Mouse (Mus musculus) ES-Bruce4 (cell line): ENCODE results near the gene Proser3. TPM values are rescaled to one million over a fixed set of nuclear protein-coding genes. Genes with fewer than 3 reads are reported as not detected.
A peak's percentile ranks its signal among the peaks of the same experiment; 100 is the strongest.

Source experiments
- H3K27ac ChIP-seq: 2 replicates; pipeline ENCODE4 v1.5.1; 2012; ENCODE audit warnings: low read length, inconsistent platforms; ENCODE audit not compliant: insufficient read depth
- H3K27me3 ChIP-seq: 2 replicates; pipeline ENCODE4 v1.6.1; 2012; ENCODE audit warnings: mild to moderate bottlenecking, low read length, inconsistent platforms; ENCODE audit not compliant: control insufficient read depth, poor library complexity, insufficient read depth, severe bottlenecking
- H3K36me3 ChIP-seq: 2 replicates; pipeline ENCODE4 v1.6.1; 2012; ENCODE audit warnings: inconsistent platforms, mild to moderate bottlenecking, low read length, moderate library complexity; ENCODE audit not compliant: control insufficient read depth, poor library complexity, insufficient read depth, severe bottlenecking
- H3K4me1 ChIP-seq: one replicate; pipeline ENCODE4 v1.8.1; 2011; ENCODE audit warnings: low read length; ENCODE audit not compliant: control insufficient read depth, insufficient read depth
- H3K4me3 ChIP-seq: 2 replicates; pipeline ENCODE4 v1.5.1; 2011; ENCODE audit warnings: low read depth, mild to moderate bottlenecking, low read length
- H3K9ac ChIP-seq: 2 replicates; pipeline ENCODE4 v1.6.1; 2012; ENCODE audit warnings: low read depth, mild to moderate bottlenecking, inconsistent platforms; ENCODE audit not compliant: poor library complexity, severe bottlenecking
- H3K9me3 ChIP-seq: replicated peaks from 2 replicates; pipeline ENCODE4 v1.6.1; 2012; ENCODE audit warnings: mild to moderate bottlenecking, low read length, inconsistent platforms; ENCODE audit not compliant: control insufficient read depth, poor library complexity, insufficient read depth, severe bottlenecking
- CTCF ChIP-seq: IDR thresholded peaks from one replicate; pipeline ENCODE4 v1.8.1; 2011; ENCODE audit warnings: low read depth, low read length
- EP300 ChIP-seq: IDR thresholded peaks from 2 replicates; pipeline ENCODE4 v1.6.1; 2011; ENCODE audit warnings: low read depth, low read length; ENCODE audit not compliant: insufficient read depth
- POLR2A ChIP-seq: IDR thresholded peaks from one replicate; pipeline ENCODE4 v1.8.1; 2011; ENCODE audit warnings: low read length; ENCODE audit not compliant: insufficient read depth
- polyA plus RNA-seq: library from polyadenylated mRNA; stranded (reverse); fragments of >200 nt; gene quantifications from 2 replicates; pipeline ENCODE4 v1.2.4, GENCODE M21; 2011; ENCODE audit warnings: low read depth; ENCODE audit not compliant: missing spikeins, insufficient read depth, insufficient read length

Proser3 gene
- polyA plus RNA-seq, 1 experiment = 17.3 TPM

DNA sequence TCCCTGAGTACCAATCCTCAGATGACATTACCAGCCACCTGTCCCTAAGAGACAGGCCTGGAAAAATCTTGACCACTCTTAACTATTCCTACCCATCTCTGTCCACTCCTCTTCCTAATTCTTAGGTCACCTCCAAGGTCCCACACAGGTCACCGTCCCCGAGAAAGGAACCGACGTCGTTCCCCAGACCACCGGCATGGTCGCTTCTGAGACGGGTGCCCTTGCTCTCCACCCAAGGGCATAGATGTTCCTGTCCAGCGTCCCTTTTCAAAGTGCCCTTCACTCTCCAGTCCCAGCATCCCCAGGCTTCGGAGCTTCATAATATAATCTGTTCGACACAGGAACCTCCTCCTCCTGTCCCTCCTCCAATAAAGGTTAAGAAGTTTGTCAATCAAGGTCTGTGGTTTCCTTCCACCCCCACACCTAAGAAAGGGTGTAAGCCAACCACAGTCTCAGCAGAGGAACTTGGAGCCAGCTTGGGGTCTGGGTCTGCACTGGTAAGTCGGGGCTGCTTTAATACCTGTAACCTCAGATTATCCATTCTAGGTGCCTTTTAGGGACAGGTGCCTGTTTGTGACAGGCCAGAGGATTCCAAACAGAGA lies 13.0 kb upstream of the Proser3 start, which contains the start of gene Igflr1:
Igflr1 (plus strand) TSS at position 458 of the 602 bp plus-strand sequence.
- Histone ChIP-seq H3K9me3 (no peaks in the 10 kb centered on the region), H3K4me1 (no peaks in the 10 kb centered on the region), H3K4me3 (no peak within 1 kb of the TSS), H3K27ac (no peak within 1 kb of the TSS), H3K9ac (no peak within 1 kb of the TSS), H3K36me3 (peaks cover 8% of the 10 kb centered on the region), H3K27me3 (no peaks in the 10 kb centered on the region)
- TF ChIP-seq POLR2A = no peak
- TF ChIP-seq EP300 = no peak
- no peak for TF ChIP-seq CTCF

DNA sequence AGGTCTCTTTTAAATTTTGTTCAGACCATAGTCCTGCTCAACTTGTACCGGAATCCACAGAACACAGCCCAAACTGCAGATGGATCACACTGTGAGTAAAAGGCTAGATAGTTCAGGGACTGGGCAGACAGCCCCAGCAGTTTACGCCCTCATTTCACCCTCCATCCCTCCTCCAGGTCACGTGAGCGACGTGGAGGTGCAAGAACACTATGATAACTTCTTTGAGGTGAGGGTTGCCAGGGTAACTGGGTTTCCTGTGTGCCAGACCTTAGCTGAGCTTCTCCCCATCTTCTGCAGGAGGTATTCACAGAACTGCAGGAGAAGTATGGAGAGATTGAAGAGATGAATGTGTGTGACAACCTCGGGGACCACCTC lies 11.8 kb upstream of the Proser3 start:
- no peaks in the 10 kb centered on the region for H3K9me3 ChIP-seq
- peak overlapping the region; percentile 93 for H3K9ac ChIP-seq
- H3K4me1 ChIP-seq = no peaks in the 10 kb centered on the region
- no peaks in the 10 kb centered on the region for H3K27me3 ChIP-seq
- H3K4me3 ChIP-seq = peak overlapping the region; percentile 47
- H3K36me3 ChIP-seq = no peaks in the 10 kb centered on the region; the same call in 1 of the 2 replicates
- H3K27ac ChIP-seq = no peak overlapping the region
- no peak for TF ChIP-seq EP300
- TF ChIP-seq POLR2A = no peak
- TF ChIP-seq CTCF = no peak

DNA sequence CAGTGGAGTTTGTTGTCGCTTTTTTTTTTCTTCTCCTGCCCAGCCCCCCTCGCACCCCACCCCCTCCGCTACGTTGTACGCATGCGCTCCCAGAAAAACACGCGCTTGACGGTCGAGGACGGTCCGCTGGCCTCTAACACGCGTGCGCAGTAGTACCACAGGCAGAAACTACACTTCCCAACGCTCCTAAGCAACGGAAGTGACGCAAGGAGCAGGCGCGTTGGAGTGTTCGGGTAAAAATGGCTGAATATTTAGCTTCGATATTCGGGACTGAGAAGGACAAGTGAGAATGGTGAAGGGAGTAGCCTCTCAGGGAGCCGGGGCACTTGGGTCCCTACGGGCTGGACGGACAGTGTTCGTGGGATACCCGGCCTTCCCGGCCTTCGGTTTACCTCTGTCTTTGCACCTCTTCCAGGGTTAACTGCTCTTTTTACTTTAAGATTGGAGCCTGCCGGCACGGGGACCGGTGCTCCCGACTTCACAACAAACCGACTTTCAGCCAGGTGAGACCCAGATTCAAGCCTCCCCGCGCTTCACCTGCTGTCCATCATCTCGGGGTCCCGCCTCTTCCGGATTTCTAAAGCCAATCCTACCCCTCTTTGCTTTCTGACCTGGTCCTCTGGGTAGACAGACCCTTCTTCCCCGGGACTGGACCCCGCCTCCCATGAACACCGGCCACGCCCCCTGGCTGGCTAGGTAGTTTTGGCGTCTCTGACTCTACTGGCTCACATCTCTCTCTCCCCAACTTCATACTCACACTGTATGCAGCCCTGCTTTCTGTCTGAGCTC lies 11.2 kb upstream of the Proser3 start, which contains the start of the genes U2af1l4, Gm49396 and Psenen:
U2af1l4 (plus strand) TSS at position 185 of the 789 bp plus-strand sequence.
Gm49396 (plus strand) TSS at position 228 of the 789 bp plus-strand sequence.
Psenen (minus strand) TSS at position 511 of the 789 bp plus-strand sequence.
- Histone ChIP-seq H3K4me1 (no peaks in the 10 kb centered on the region), H3K27me3 (no peaks in the 10 kb centered on the region), H3K36me3 (no peaks in the 10 kb centered on the region; the same call in 1 of the 2 replicates), H3K27ac (peak within 1 kb of the TSS; percentile 74), H3K9me3 (no peaks in the 10 kb centered on the region), H3K4me3 (peak within 1 kb of the TSS; percentile 99), H3K9ac (peak within 1 kb of the TSS; percentile 93)
- TF ChIP-seq POLR2A = no peak
- TF ChIP-seq EP300 = peak; percentile 50; the same call in 1 of the 2 replicates
- TF ChIP-seq CTCF = no peak

DNA sequence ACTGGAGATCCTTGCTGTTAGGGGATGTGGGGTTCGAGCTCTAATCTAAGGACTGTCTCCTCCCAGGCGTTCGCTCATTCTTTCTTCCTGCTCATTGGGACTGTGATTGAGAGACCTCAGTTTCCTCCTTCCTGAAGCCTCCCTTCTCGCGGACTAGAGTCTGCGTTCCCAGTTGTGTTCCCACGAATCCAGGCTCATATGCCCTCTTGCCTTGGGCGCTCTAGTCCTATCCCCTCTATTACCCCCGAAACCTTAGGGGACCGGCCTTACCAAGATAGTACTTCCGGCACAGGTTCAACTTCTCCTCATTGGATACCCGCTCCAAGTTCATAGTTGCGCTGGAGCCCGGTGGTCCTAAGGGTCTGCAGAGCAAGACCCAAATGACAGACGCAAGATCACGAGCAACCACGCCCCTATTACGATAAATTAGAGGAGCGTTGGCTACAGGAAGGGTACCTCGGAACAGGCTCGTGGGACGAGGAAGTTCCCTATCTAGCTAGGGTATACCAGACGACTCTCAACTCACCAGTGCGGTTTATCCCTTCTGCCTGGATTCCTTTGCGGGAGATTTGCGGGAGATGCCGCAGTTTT lies 10.5 kb upstream of the Proser3 start:
- TF ChIP-seq CTCF (no peak), POLR2A (no peak), EP300 (no peak)
- peak overlapping the region; percentile 25; the same call in 1 of the 2 replicates for H3K27ac ChIP-seq
- H3K9me3 ChIP-seq = no peaks in the 10 kb centered on the region

DNA sequence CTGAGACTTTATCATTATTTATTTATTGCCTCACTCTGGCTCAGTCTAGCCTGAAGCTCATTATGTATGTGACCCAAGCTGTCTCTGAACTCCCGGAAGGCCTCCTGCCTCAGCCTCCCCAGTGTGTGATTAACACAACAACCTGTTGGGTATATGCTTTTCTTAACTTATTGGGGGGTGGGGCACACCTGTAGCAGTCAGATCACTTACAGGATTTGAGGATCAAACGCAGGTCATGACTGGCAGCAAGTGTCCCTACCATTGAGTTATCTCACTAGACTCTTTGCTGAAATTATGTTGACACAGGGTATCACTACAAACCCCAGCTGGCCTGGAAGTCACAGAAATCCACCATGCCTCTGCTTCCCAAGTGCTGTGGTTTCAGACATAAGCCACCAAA lies 8.2 kb upstream of the Proser3 start:
- H3K9me3 ChIP-seq = no peaks in the 10 kb centered on the region
- no peak for TF ChIP-seq CTCF
- no peak for TF ChIP-seq EP300
- TF ChIP-seq POLR2A = no peak
- peaks cover 3% of the 10 kb centered on the region for H3K4me1 ChIP-seq
- peaks cover 11% of the 10 kb centered on the region for H3K36me3 ChIP-seq
- H3K27me3 ChIP-seq = no peaks in the 10 kb centered on the region
- H3K9ac ChIP-seq = peak overlapping the region; percentile 24; the same call in 1 of the 2 replicates
- H3K4me3 ChIP-seq = no peak overlapping the region
- H3K27ac ChIP-seq = no peak overlapping the region

More for the DNA sequence above, 10.5 kb upstream of the Proser3 start:
- Histone ChIP-seq H3K36me3 (no peaks in the 10 kb centered on the region; the same call in 1 of the 2 replicates), H3K4me3 (peak overlapping the region; percentile 99), H3K4me1 (peaks cover 3% of the 10 kb centered on the region), H3K9ac (peak overlapping the region; percentile 89), H3K27me3 (no peaks in the 10 kb centered on the region)
